Mouse (Mus musculus) frontal cortex, adult 2 months (tissue): ENCODE measurements at regions not wholly inside any gene's neighbourhood (a gene's known extent, or its start where the extent isn't known, plus 50 kb on each side); places are given as distances from the start of the nearest gene placed in this dataset.
"Not testable (repeated sequence)": the region's sequence is repeated elsewhere in the genome, so short reads cannot be mapped to it uniquely, and the experiment has no call there.

Experiments used
- DNase-seq, 2 experiments: peaks; one replicate each; pipeline ENCODE4 v3.0.0; 2022; ENCODE audit warnings: low spot score in 1 of 2; ENCODE audit errors: extremely low spot score in 1 of 2

- DNase-seq, result no peak
These were observed 181.8 kb downstream of the Nova1 start for GRCm38 (mm10) chr12:46636888-46637287.

- DNase-seq, result peak; percentile 23 to 64
These were observed 183.5 kb downstream of the Nova1 start for GRCm38 (mm10) chr12:46635125-46635772.

GRCm38 (mm10) chr12:46634771-46635124 is 184.0 kb downstream of the Nova1 start:
- DNase-seq, result no peak

- not testable (repeated sequence) for DNase-seq
These were observed 186.3 kb downstream of the Nova1 start for GRCm38 (mm10) chr12:46632384-46632783.

GRCm38 (mm10) chr12:46627320-46627719 is 191.4 kb downstream of the Nova1 start:
- DNase-seq, result no peak

- no peak for DNase-seq
These were observed 207.3 kb downstream of the Nova1 start for GRCm38 (mm10) chr12:46611439-46611838.

DNA sequence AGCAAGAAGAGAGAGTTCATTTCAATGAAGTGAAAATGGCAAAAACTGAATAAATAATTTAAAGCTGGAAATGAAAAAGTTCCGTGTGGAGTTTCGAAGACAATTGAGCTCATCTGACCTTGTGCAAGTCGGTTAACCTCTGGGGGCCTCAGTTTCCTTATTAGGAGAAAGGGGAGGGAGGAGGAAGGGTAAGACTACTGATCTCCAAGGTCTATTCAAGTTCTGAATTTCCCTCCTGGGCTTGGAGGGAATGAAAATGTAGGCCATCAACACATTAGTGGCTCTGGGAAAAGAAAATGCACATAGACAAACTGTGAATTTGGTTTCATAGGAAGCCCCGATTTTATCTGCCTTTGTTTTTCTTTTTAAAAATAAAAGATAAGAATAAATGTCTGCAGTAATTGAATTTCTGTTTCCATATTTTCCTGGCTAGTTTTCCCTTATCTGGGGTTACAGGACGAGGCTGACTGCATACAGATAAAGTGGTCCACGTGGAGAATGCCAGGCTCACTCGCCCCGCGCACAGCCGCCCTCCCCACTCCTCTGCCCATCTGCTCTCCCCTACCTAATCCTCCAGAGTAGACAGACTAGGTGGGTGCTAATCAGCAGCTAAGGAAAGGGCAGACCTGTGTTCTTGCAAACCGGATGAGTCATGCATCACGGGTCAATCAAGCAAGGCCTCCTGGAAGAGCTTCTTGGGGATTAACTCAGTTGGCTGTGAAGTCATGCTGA is 209.0 kb downstream of the Nova1 start:
- no peak for DNase-seq

GRCm38 (mm10) chr12:46608290-46608910 is 210.3 kb downstream of the Nova1 start:
- no peak for DNase-seq

GRCm38 (mm10) chr12:46597200-46597599 is 221.5 kb downstream of the Nova1 start:
- no peak for DNase-seq

DNA sequence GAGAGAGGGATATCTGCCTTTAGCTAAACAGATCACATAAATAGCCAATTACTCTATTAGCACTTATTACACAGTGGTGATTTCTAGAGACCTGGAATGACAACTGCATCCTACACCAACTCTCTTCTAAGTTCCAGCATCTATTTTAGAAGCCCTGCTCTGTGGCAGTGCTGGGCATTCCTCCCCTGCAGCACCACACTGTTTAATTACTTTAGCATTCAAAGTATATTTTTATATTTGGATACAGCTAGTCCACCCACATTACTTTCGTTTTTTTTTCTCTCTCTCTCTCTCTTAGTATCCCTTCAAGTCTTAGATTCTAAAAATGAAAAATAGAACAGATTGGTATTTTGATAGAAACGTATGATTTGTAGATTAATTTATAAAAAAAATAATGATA is 250.1 kb downstream of the Nova1 start:
- DNase-seq, result peak; percentile 9 to 20

- DNase-seq, result peak in 1 of 2 experiments; percentile 2
These were observed 252.4 kb downstream of the Nova1 start for GRCm38 (mm10) chr12:46566324-46566723.

DNA sequence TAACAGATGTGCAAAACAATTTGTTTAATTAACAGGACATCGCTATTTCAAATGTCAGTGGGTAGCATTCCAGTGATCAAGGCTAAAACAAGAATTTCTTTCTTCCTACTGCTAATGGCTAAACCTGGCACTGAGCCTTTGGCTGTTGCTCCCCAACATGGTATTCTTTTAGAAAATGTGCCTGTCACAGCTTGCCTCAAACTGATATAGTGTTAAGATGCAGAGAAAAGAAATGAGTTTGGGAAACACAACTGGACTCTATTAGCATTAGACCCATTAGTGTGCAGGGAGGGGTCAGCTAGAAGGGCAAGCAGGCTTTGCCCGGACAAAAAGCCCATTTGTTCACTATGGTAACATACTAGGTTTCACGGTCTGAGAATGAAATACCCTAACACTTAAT is 297.8 kb downstream of the Nova1 start:
- no peak for DNase-seq

- DNase-seq, result no peak
These were observed 310.9 kb downstream of the Nova1 start for GRCm38 (mm10) chr12:46507829-46508228.

DNA sequence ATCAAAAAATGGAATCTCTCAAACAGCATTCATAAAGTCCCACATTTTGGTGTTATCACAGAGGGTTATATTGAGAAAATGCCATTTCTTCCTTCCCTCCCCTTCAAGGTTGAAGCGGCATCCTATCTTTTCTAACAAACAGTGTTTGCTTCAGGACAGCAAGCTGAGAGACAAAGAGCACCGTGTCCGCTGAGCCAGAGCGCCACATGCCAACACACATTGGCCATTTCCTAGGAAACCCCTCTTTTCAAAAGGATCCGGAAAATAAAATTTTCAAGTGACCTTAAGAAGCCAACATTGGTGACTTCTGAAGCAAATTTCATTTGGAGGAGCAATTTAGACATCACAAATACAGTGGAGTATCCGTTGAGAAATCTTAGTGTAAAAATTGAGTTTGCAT is 326.3 kb downstream of the Nova1 start:
- no peak for DNase-seq

DNA sequence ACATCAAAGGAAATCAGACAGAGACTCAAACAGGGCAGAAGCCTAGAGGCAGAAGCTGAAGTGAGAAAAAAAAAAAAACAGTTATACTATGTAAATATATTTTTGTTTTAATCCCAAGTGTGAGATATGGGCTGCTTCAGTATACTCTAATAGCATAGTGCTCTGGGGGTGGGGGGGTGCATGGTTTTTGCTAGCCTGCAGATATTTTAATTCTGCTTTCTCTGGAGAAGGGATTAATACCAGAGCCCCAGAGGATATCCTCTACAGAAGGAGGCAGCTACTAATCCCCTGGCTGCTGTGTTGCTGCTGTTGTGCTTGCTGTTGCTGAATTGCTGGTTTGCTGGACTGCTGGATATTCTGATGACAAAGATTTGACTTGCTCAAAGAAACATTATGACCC is 367.8 kb downstream of the Nova1 start:
- DNase-seq, result no peak

- DNase-seq, result no peak
These were observed 373.9 kb downstream of the Nova1 start for GRCm38 (mm10) chr12:46444644-46445313.

GRCm38 (mm10) chr12:46419591-46419990 is 399.1 kb downstream of the Nova1 start:
- DNase-seq, result no peak

DNA sequence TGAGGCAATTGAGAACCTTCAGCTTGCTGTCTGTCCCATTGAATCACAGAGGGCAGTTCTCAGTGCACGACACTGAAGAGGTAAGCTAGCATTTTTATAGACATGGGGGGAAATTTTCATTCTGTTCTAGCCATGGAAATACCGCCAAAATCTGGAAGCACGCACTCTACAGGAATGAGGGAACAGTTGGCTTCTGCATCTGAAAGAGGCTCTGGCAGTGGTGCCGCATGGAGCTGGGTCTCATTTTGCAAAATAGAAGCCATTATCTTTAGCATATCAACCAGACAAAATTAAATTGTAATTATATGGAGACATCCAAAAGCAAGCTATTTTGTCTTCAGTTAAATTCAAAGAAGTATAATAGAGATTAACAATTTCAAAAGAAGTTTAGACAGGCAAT is 399.7 kb downstream of the Nova1 start:
- no peak for DNase-seq

- peak in 1 of 2 experiments; percentile 47 for DNase-seq
These were observed 401.8 kb downstream of the Nova1 start for GRCm38 (mm10) chr12:46416765-46417404.

- DNase-seq, result no peak
These were observed 402.5 kb downstream of the Nova1 start for GRCm38 (mm10) chr12:46416250-46416649.

DNA sequence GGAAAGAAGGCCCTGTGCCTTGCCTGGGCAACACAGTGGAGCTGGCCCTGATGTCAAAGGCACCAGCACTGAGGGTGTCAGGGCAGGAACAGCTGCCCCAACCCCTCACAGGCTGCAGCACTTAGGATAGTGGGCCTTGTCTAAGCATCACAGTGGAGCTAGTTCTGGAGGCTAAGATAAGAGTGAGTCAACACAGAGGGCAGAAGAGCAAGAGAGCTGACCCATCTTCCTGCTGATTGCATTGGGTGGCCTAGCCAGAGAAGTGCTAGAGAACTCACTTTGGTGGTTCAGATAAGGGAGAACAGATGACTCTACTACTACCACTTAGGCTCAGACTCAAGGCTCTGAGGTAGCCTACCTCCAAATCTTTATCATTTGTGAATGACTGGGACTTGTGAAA is 413.1 kb downstream of the Nova1 start:
- DNase-seq, result no peak
